Mouse (Mus musculus): ENCODE data around the gene Spsb4. TPM values are rescaled to one million over a fixed set of nuclear protein-coding genes. Genes with fewer than 3 reads are reported as not detected.

The Spsb4 gene
- polyA plus RNA-seq, 1 experiment from 2014 or later = 50.3 TPM

- ATAC-seq (ENCODE audit: low FRiP score) = peak; percentile 75
- H3K27ac ChIP-seq = peak overlapping the region; percentile 81
- no peaks in the 10 kb centered on the region for H3K36me3 ChIP-seq
- no peak overlapping the region for H3K4me3 ChIP-seq
- peaks cover 56% of the 10 kb centered on the region for H3K4me1 ChIP-seq (replicated peaks)
- no peaks in the 10 kb centered on the region for H3K27me3 ChIP-seq
- H3K9me3 ChIP-seq = no peaks in the 10 kb centered on the region
- WGBS = 31% methylated on average over 9 of the region's 9 CpGs
- peak overlapping the region; percentile 21; the same call in 1 of the 2 replicates for H3K9ac ChIP-seq
- no peak overlapping the region for H3K4me2 ChIP-seq
These were observed 46.8 kb downstream of the Spsb4 start for GRCm38 (mm10) chr9:96971625-96972404.

- no peaks in the 10 kb centered on the region for H3K9me3 ChIP-seq
- 88% methylated on average over 1 of the region's 1 CpGs for WGBS
- H3K36me3 ChIP-seq = peaks cover 4% of the 10 kb centered on the region; the same call in 1 of the 2 replicates
- H3K27me3 ChIP-seq = no peaks in the 10 kb centered on the region
- H3K4me3 ChIP-seq = no peak overlapping the region
- H3K27ac ChIP-seq = no peak overlapping the region
- H3K9ac ChIP-seq = no peak overlapping the region
- peaks cover 63% of the 10 kb centered on the region for H3K4me1 ChIP-seq (replicated peaks)
- H3K4me2 ChIP-seq = no peak overlapping the region
- ATAC-seq (ENCODE audit: low FRiP score) = no peak
These were observed 51.1 kb downstream of the Spsb4 start for GRCm38 (mm10) chr9:96967516-96967915.

GRCm38 (mm10) chr9:96966465-96966864 lies 52.2 kb downstream of the Spsb4 start:
- ATAC-seq (ENCODE audit: low FRiP score) = no peak
- H3K4me1 ChIP-seq (replicated peaks) = peaks cover 61% of the 10 kb centered on the region
- H3K36me3 ChIP-seq = peaks cover 4% of the 10 kb centered on the region; the same call in 1 of the 2 replicates
- no peak overlapping the region for H3K9ac ChIP-seq
- no peaks in the 10 kb centered on the region for H3K9me3 ChIP-seq
- no peak overlapping the region for H3K27ac ChIP-seq
- 95% methylated on average over 7 of the region's 7 CpGs for WGBS
- H3K4me2 ChIP-seq = no peak overlapping the region
- H3K4me3 ChIP-seq = no peak overlapping the region
- H3K27me3 ChIP-seq = no peaks in the 10 kb centered on the region

GRCm38 (mm10) chr9:96963443-96964215 lies 55.0 kb downstream of the Spsb4 start:
- WGBS = 57% methylated on average over 13 of the region's 13 CpGs
- no peak overlapping the region for H3K4me2 ChIP-seq
- H3K27me3 ChIP-seq = no peaks in the 10 kb centered on the region
- peaks cover 42% of the 10 kb centered on the region for H3K4me1 ChIP-seq (replicated peaks)
- no peak overlapping the region for H3K27ac ChIP-seq
- ATAC-seq (ENCODE audit: low FRiP score) = no peak
- no peak overlapping the region for H3K4me3 ChIP-seq
- H3K36me3 ChIP-seq = peaks cover 4% of the 10 kb centered on the region; the same call in 1 of the 2 replicates
- H3K9ac ChIP-seq = no peak overlapping the region; the same call in 1 of the 2 replicates
- no peaks in the 10 kb centered on the region for H3K9me3 ChIP-seq

- Histone ChIP-seq H3K36me3 (peaks cover 4% of the 10 kb centered on the region; the same call in 1 of the 2 replicates), H3K9me3 (no peaks in the 10 kb centered on the region), H3K4me2 (no peak overlapping the region), H3K27me3 (no peaks in the 10 kb centered on the region), H3K27ac (no peak overlapping the region), H3K4me3 (no peak overlapping the region), H3K9ac (no peak overlapping the region), H3K4me1 (replicated peaks) (peaks cover 44% of the 10 kb centered on the region)
- ATAC-seq (ENCODE audit: low FRiP score) = no peak
- WGBS = 62% methylated on average over 8 of the region's 8 CpGs
These were observed 55.9 kb downstream of the Spsb4 start for GRCm38 (mm10) chr9:96962714-96963113.

GRCm38 (mm10) chr9:96961986-96962701 lies 56.5 kb downstream of the Spsb4 start:
- peaks cover 50% of the 10 kb centered on the region for H3K4me1 ChIP-seq (replicated peaks)
- H3K27me3 ChIP-seq = no peaks in the 10 kb centered on the region
- H3K36me3 ChIP-seq = peaks cover 4% of the 10 kb centered on the region; the same call in 1 of the 2 replicates
- no peaks in the 10 kb centered on the region for H3K9me3 ChIP-seq
- no peak overlapping the region for H3K9ac ChIP-seq
- 0 out of 2 replicates have a peak overlapping the region, but pooled peaks have one; percentile 13 for H3K27ac ChIP-seq
- no peak for ATAC-seq (ENCODE audit: low FRiP score)
- no peak overlapping the region for H3K4me2 ChIP-seq
- WGBS = 61% methylated on average over 17 of the region's 17 CpGs
- no peak overlapping the region for H3K4me3 ChIP-seq

- no peak for ATAC-seq (ENCODE audit: low FRiP score)
- Histone ChIP-seq H3K9ac (no peak overlapping the region), H3K4me2 (no peak overlapping the region), H3K27me3 (no peaks in the 10 kb centered on the region), H3K9me3 (no peaks in the 10 kb centered on the region), H3K27ac (no peak overlapping the region), H3K4me1 (replicated peaks) (peaks cover 61% of the 10 kb centered on the region), H3K36me3 (peaks cover 4% of the 10 kb centered on the region; the same call in 1 of the 2 replicates), H3K4me3 (no peak overlapping the region)
- WGBS = 67% methylated on average over 7 of the region's 7 CpGs
These were observed 57.6 kb downstream of the Spsb4 start for GRCm38 (mm10) chr9:96961006-96961405.

GRCm38 (mm10) chr9:96960241-96960640 lies 58.4 kb downstream of the Spsb4 start:
- WGBS = 82% methylated on average over 4 of the region's 4 CpGs
- peaks cover 68% of the 10 kb centered on the region for H3K4me1 ChIP-seq (replicated peaks)

GRCm38 (mm10) chr9:96959469-96959868 lies 59.2 kb downstream of the Spsb4 start:
- Histone ChIP-seq H3K9me3 (no peaks in the 10 kb centered on the region), H3K4me2 (no peak overlapping the region), H3K4me1 (replicated peaks) (peaks cover 74% of the 10 kb centered on the region), H3K27ac (no peak overlapping the region), H3K9ac (no peak overlapping the region), H3K27me3 (no peaks in the 10 kb centered on the region), H3K4me3 (no peak overlapping the region), H3K36me3 (no peaks in the 10 kb centered on the region; the same call in 1 of the 2 replicates)
- no peak for ATAC-seq (ENCODE audit: low FRiP score)
- 91% methylated on average over 7 of the region's 7 CpGs for WGBS

More at GRCm38 (mm10) chr9:96960241-96960640, 58.4 kb downstream of the Spsb4 start:
- no peaks in the 10 kb centered on the region for H3K27me3 ChIP-seq
- H3K4me2 ChIP-seq = no peak overlapping the region
- H3K9me3 ChIP-seq = no peaks in the 10 kb centered on the region
- H3K27ac ChIP-seq = no peak overlapping the region
- H3K4me3 ChIP-seq = no peak overlapping the region
- H3K36me3 ChIP-seq = peaks cover 2% of the 10 kb centered on the region; the same call in 1 of the 2 replicates
- ATAC-seq (ENCODE audit: low FRiP score) = no peak
- H3K9ac ChIP-seq = no peak overlapping the region

- H3K9ac ChIP-seq = peak overlapping the region; percentile 19; the same call in 1 of the 2 replicates
- no peaks in the 10 kb centered on the region for H3K9me3 ChIP-seq
- H3K4me3 ChIP-seq = no peak overlapping the region
- H3K4me2 ChIP-seq = no peak overlapping the region
- 5% methylated on average over 6 of the region's 6 CpGs for WGBS
- ATAC-seq (ENCODE audit: low FRiP score) = no peak
- no peaks in the 10 kb centered on the region; the same call in 1 of the 2 replicates for H3K36me3 ChIP-seq
- peaks cover 71% of the 10 kb centered on the region for H3K4me1 ChIP-seq (replicated peaks)
- no peaks in the 10 kb centered on the region for H3K27me3 ChIP-seq
- H3K27ac ChIP-seq = peak overlapping the region; percentile 75
These were observed 60.5 kb downstream of the Spsb4 start for GRCm38 (mm10) chr9:96958009-96958615.

GRCm38 (mm10) chr9:96957298-96957865 lies 61.3 kb downstream of the Spsb4 start:
- ATAC-seq (ENCODE audit: low FRiP score) = no peak
- Histone ChIP-seq H3K4me3 (no peak overlapping the region), H3K4me2 (no peak overlapping the region), H3K4me1 (replicated peaks) (peaks cover 72% of the 10 kb centered on the region), H3K9me3 (no peaks in the 10 kb centered on the region), H3K9ac (0 out of 2 replicates have a peak overlapping the region, but pooled peaks have one; percentile 19), H3K36me3 (no peaks in the 10 kb centered on the region; the same call in 1 of the 2 replicates), H3K27ac (peak overlapping the region; percentile 75), H3K27me3 (no peaks in the 10 kb centered on the region)
- WGBS = 33% methylated on average over 6 of the region's 6 CpGs
